Mouse (Mus musculus) stomach, embryonic 15.5 days (tissue): Measurements from ENCODE around the gene Gm21987. TPM values are rescaled to one million over a fixed set of nuclear protein-coding genes. Genes with fewer than 3 reads are reported as not detected.

ENCODE experiments used
- ATAC-seq: fragments of 200-750 bp; cut with Nextera tagmentation; 2 replicates; pipeline ENCODE4 v1.8.0; 2017; ENCODE audit warnings: low read depth, moderate number of reproducible peaks, moderate TSS enrichment; ENCODE audit not compliant: insufficient read depth, low FRiP score
- H3K27ac ChIP-seq: fragments of 300-500 bp; sonication (generic); 2 replicates; pipeline ENCODE4 v1.5.1; 2015; ENCODE audit warnings: mild to moderate bottlenecking, inconsistent platforms
- H3K27me3 ChIP-seq: fragments of 300-500 bp; sonication (generic); replicated peaks from 2 replicates; pipeline ENCODE4 v1.6.1; 2015; ENCODE audit warnings: inconsistent platforms
- H3K36me3 ChIP-seq: fragments of 300-500 bp; sonication (generic); 2 replicates; pipeline ENCODE4 v1.6.1; 2015; ENCODE audit warnings: inconsistent platforms
- H3K4me1 ChIP-seq: fragments of 300-500 bp; sonication (generic); 2 replicates; pipeline ENCODE4 v1.6.1; 2015; ENCODE audit warnings: inconsistent platforms
- H3K4me2 ChIP-seq: fragments of 300-500 bp; sonication (generic); 2 replicates; pipeline ENCODE4 v1.6.1; 2015; ENCODE audit warnings: mild to moderate bottlenecking, inconsistent platforms
- H3K4me3 ChIP-seq: fragments of 300-500 bp; sonication (generic); replicated peaks from 2 replicates; pipeline ENCODE4 v1.5.1; 2015; ENCODE audit warnings: inconsistent platforms
- H3K9ac ChIP-seq: fragments of 300-500 bp; sonication (generic); 2 replicates; pipeline ENCODE4 v1.6.1; 2015; ENCODE audit warnings: inconsistent platforms
- H3K9me3 ChIP-seq: fragments of 300-500 bp; sonication (generic); 2 replicates; pipeline ENCODE4 v1.6.1; 2016; ENCODE audit warnings: inconsistent platforms
- WGBS: fragments of 180-500 bp; shearing (Covaris S2); methylation state at CpG from one replicate; pipeline ENCODE4 v1.1.7; 2015; 5-methylcytosine and 5-hydroxymethylcytosine counted together
- polyA plus RNA-seq: library from polyadenylated mRNA; unstranded; fragments of >200 nt; fragmentation: Nextera tagmentation; extraction: Ambion mirVana; gene quantifications from 2 replicates; pipeline ENCODE4 v1.2.1, GENCODE M21; 2015

Gm21987 gene
- polyA plus RNA-seq, 1 experiment from 2014 or later = not detected

DNA sequence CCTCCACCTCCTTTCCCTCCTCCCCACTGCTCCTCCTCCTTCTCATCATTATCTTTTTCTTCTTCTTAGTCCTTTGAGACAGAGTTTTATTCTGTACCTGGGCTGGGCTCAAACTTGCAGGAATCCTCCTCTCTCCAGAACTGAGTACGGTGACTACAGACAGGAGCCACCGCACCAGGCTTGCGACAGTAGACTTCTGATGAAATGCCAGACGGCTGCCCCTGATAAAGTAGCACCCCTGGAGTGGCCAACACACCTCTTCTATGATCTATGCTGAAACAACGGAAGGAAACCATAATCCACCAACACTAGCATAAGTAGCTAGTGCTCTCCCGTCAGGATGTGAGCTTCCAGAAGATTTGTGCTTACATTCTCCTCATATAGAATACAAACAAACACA lies 40.5 kb downstream of the Gm21987 start:
- Histone ChIP-seq H3K36me3 (no peaks in the 10 kb centered on the region), H3K4me3 (no peak overlapping the region), H3K4me1 (no peaks in the 10 kb centered on the region), H3K9ac (no peak overlapping the region), H3K4me2 (no peak overlapping the region), H3K27me3 (no peaks in the 10 kb centered on the region), H3K9me3 (no peaks in the 10 kb centered on the region), H3K27ac (no peak overlapping the region)
- ATAC-seq = no peak; the same call in 1 of the 2 replicates
- WGBS = 86% methylated on average over 6 of the region's 6 CpGs

DNA sequence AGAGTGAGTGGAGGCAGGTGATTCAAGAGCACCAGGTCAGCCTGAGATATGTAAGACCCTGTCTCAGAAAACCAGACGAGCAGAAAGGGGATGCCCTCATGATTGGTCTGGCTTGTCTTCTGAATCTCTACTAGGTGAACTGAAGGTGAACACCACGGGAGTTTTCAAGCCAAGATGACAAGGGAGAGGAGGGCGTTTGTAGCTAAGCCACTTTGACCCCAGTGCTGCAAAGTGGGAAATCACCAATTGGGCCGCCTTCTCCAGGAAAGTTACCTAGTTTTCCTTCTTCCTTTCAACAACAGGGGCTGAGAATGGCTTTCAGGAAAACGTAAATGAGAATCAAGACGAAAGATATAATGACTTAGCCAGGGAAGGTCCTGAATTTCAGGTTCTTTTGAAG lies 41.9 kb downstream of the Gm21987 start:
- no peak overlapping the region for H3K9ac ChIP-seq
- no peaks in the 10 kb centered on the region for H3K27me3 ChIP-seq
- 74% methylated on average over 6 of the region's 6 CpGs for WGBS
- no peaks in the 10 kb centered on the region for H3K9me3 ChIP-seq
- H3K4me1 ChIP-seq = no peaks in the 10 kb centered on the region
- no peak overlapping the region for H3K27ac ChIP-seq
- ATAC-seq = no peak
- no peak overlapping the region for H3K4me2 ChIP-seq
- no peak overlapping the region for H3K4me3 ChIP-seq
- H3K36me3 ChIP-seq = no peaks in the 10 kb centered on the region

DNA sequence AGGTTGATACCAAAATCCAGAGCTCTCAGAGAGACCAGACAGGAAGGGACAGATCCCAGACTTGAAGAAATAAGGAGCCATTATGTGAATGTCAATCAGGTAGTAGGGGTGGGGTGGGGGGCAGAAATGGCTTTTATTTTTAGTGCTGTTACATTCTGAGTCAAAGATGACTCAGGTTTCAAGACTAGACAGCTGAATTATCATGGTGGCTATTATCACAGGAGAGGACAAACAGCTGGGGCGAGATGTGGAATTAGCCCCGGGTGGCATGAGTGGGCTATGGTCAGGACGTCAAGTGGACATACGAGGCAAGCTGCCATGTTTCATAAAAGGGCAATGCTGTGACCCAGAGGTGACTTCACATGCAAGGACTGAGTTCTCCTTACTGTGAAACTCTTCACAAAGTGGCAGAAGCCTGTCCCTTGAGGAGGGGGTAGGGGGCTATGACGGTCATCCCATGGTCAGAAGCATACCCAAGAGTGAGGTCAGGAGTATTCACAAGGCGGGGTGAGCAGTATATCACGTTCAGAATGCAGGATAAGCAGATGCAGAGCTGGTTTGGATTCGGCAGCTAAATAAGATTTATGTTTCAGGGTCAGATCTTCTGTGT lies 42.5 kb downstream of the Gm21987 start:
- Histone ChIP-seq H3K9ac (no peak overlapping the region), H3K4me2 (no peak overlapping the region)
- WGBS = 74% methylated on average over 8 of the region's 8 CpGs

DNA sequence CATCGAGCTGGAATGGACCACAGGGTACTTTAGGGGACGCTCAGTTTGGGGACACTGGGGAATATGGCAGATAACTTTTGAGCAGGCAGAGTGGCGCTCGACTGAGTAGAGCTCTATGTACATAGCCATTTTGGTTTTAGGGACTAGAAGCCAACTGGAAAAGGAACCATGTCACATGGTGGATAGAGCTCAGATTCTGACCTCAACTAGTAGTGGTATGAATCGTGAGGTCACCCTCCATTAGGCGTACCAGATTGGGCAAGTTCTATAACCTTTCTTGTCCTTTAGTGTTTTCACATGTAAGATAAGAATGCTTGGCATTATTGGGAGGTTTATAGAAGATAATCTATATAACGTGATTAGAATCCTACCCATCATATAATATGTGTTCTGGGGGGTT lies 43.5 kb downstream of the Gm21987 start:
- Histone ChIP-seq H3K27me3 (no peaks in the 10 kb centered on the region), H3K4me3 (no peak overlapping the region), H3K4me1 (no peaks in the 10 kb centered on the region), H3K4me2 (no peak overlapping the region), H3K36me3 (no peaks in the 10 kb centered on the region), H3K27ac (no peak overlapping the region), H3K9me3 (no peaks in the 10 kb centered on the region), H3K9ac (no peak overlapping the region)
- WGBS = 86% methylated on average over 7 of the region's 7 CpGs
- ATAC-seq = no peak

More for the DNA sequence above, 42.5 kb downstream of the Gm21987 start:
- Histone ChIP-seq H3K9me3 (no peaks in the 10 kb centered on the region), H3K36me3 (no peaks in the 10 kb centered on the region), H3K27ac (no peak overlapping the region), H3K4me1 (no peaks in the 10 kb centered on the region), H3K27me3 (no peaks in the 10 kb centered on the region), H3K4me3 (no peak overlapping the region)
- no peak for ATAC-seq

GRCm38 (mm10) chr16:38392126-38392894 lies 45.5 kb downstream of the Gm21987 start:
- WGBS = 70% methylated on average over 23 of the region's 23 CpGs
- Histone ChIP-seq H3K4me2 (no peak overlapping the region), H3K4me1 (peaks cover 4% of the 10 kb centered on the region), H3K36me3 (no peaks in the 10 kb centered on the region), H3K9ac (no peak overlapping the region), H3K4me3 (no peak overlapping the region), H3K27ac (no peak overlapping the region), H3K27me3 (no peaks in the 10 kb centered on the region), H3K9me3 (no peaks in the 10 kb centered on the region)
- ATAC-seq = no peak

DNA sequence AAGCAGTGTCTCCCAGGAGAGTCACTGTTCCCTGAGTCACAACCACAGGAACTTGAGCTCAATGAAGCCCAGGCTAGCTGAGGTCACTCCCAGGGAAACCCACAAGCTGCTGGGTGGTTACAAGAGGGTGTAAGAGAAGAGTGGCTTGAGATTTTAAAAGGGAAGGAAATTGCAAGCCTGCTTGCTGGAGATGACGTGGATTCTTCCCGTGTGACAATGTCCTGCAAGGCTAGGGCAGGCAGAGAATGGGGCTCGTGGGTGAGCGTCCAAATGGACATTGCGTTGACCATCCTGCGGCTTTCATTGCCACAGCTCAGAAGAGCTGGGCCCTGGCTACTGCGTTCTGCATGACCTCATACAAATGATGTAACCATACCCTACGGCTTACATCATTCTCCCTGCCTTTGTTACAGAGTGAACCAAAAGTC lies 47.4 kb downstream of the Gm21987 start:
- no peaks in the 10 kb centered on the region for H3K36me3 ChIP-seq
- no peak overlapping the region for H3K4me3 ChIP-seq
- H3K4me1 ChIP-seq = peaks cover 6% of the 10 kb centered on the region
- ATAC-seq = no peak
- no peaks in the 10 kb centered on the region for H3K27me3 ChIP-seq
- WGBS = 85% methylated on average over 8 of the region's 8 CpGs
- H3K4me2 ChIP-seq = no peak overlapping the region
- no peak overlapping the region for H3K27ac ChIP-seq
- no peaks in the 10 kb centered on the region for H3K9me3 ChIP-seq
- no peak overlapping the region for H3K9ac ChIP-seq

DNA sequence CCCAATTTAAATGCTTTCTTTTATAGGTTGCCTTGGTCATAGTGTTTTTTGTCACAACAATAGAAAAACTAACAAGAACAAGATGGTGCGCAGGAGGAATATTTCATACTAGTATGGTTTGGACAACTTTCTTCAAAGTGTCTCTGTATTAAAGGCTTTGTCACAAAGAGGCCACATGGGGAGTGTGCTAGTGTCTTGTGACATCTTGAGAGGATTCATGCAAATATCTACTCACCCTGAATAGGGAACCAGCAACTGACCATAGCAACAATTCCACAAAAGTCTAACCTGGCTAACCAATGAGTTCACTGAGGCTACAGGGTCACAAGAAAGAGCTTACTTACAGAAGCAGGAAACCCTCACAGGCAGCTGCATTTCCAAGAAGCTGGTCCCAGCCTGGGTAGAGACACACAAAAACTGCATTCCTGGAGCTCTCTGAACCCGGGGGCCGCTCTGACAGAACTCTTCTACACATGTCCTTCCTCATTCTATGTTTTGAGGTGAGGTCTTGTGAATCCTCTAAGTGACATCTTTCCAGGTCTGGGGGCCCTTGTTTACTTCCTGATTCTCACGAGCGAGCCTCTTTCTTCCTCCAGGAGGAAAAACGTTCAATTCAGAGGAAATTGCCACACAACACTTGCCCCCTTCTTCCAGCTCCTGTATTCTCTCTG lies 48.4 kb downstream of the Gm21987 start:
- 58% methylated on average over 6 of the region's 6 CpGs for WGBS
- H3K4me2 ChIP-seq = no peak overlapping the region
- no peaks in the 10 kb centered on the region for H3K36me3 ChIP-seq
- H3K4me1 ChIP-seq = peaks cover 11% of the 10 kb centered on the region
- no peak overlapping the region for H3K27ac ChIP-seq
- no peaks in the 10 kb centered on the region for H3K27me3 ChIP-seq
- no peak overlapping the region for H3K9ac ChIP-seq
- H3K9me3 ChIP-seq = no peaks in the 10 kb centered on the region
- H3K4me3 ChIP-seq = no peak overlapping the region
- ATAC-seq = no peak

DNA sequence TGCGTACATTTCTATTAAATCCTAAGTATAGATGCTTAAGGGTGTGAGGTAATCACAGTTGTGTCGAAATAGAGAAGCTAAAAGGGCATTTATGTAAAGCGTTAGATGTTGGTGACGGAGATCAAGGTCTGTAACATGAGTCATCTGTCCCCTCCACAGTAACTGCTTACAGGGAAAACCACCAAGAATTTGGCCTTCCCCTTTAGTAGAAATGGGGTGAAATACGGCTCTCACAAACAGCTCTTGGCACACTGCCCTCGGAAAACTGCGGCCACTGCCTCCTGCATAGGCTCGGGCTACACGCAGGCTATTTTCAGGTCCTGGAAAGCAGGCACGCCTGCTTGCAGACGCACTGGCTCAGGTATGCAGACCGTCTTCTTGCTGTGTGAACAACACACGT lies 49.3 kb downstream of the Gm21987 start:
- Histone ChIP-seq H3K4me2 (no peak overlapping the region), H3K9ac (no peak overlapping the region), H3K4me3 (no peak overlapping the region), H3K27me3 (no peaks in the 10 kb centered on the region), H3K27ac (no peak overlapping the region), H3K9me3 (no peaks in the 10 kb centered on the region), H3K36me3 (no peaks in the 10 kb centered on the region), H3K4me1 (peaks cover 12% of the 10 kb centered on the region)
- 31% methylated on average over 13 of the region's 13 CpGs for WGBS
- no peak for ATAC-seq

GRCm38 (mm10) chr16:38398266-38398665 lies 51.4 kb downstream of the Gm21987 start:
- Histone ChIP-seq H3K9me3 (no peaks in the 10 kb centered on the region), H3K4me2 (no peak overlapping the region), H3K36me3 (no peaks in the 10 kb centered on the region), H3K9ac (no peak overlapping the region), H3K4me1 (peaks cover 12% of the 10 kb centered on the region), H3K27ac (no peak overlapping the region), H3K27me3 (no peaks in the 10 kb centered on the region), H3K4me3 (no peak overlapping the region)
- WGBS = 82% methylated on average over 6 of the region's 6 CpGs
- ATAC-seq = no peak

GRCm38 (mm10) chr16:38399076-38399475 lies 52.2 kb downstream of the Gm21987 start:
- H3K9ac ChIP-seq = no peak overlapping the region
- no peaks in the 10 kb centered on the region for H3K9me3 ChIP-seq
- H3K4me3 ChIP-seq = no peak overlapping the region
- no peaks in the 10 kb centered on the region for H3K27me3 ChIP-seq
- ATAC-seq = no peak
- peaks cover 12% of the 10 kb centered on the region for H3K4me1 ChIP-seq
- H3K27ac ChIP-seq = no peak overlapping the region
- peak overlapping the region; percentile 54; the same call in 1 of the 2 replicates for H3K4me2 ChIP-seq
- 65% methylated on average over 3 of the region's 3 CpGs for WGBS
- H3K36me3 ChIP-seq = no peaks in the 10 kb centered on the region

DNA sequence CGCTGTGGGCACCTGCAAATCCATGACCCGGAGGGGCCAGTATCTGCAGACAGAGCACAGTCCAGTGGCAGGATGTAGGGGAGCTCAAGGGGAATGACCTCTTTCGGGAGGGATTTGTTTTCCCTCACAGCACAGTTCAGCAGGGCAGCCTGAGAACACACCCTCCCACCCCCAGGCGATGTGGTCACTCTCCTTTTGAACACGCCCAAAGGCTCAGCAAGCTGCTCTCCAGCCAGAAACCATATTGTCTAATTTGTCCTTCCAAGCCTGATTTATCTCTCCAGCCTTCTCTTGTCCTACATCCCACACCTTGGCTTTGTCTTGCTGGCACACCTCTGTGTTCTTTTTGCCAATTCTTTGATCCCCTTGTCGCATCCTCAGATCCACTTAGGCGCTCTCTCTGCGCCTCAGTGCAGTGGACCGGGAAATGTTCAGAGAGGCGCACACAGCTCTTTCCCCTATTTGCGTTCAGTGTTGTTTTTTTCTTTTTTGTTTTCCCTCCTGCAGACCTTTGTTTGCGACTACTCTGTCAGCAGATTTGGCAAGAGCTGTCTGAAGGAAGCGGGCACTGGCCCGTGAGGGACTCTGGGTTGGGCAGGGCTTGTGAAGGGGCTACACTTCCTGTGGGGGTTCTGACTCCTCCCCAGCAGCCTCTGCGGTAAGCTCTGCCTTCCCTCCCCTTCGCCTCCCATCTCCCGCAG lies 52.8 kb downstream of the Gm21987 start:
- peak overlapping the region; percentile 54 for H3K4me2 ChIP-seq
- no peaks in the 10 kb centered on the region for H3K9me3 ChIP-seq
- H3K36me3 ChIP-seq = no peaks in the 10 kb centered on the region
- ATAC-seq = peak; percentile 70
- no peak overlapping the region for H3K9ac ChIP-seq
- WGBS = 23% methylated on average over 17 of the region's 17 CpGs
- H3K4me1 ChIP-seq = peaks cover 12% of the 10 kb centered on the region
- H3K4me3 ChIP-seq = peak overlapping the region; percentile 26
- no peaks in the 10 kb centered on the region for H3K27me3 ChIP-seq
- H3K27ac ChIP-seq = no peak overlapping the region; the same call in 1 of the 2 replicates
